24 mouse cellular contexts compared by ENCODE assay signal in genomic region chr15:65017971-65018370, GRCm38 (mm10). TPM values are rescaled to one million over a fixed set of nuclear protein-coding genes. Genes with fewer than 3 reads are reported as not detected.
A peak's percentile ranks its signal among the peaks of the same experiment; 100 is the strongest.
DNase-seq lines count a peak whose midpoint lies in the region; ATAC-seq lines count a peak whose summit lies in the region.
"Had no signal": no experiment of that assay in that cellular context is flagged by ENCODE, and none has a peak within 500 bp of the region (broad histone marks: within the 10 kb centered on the region; RNA-seq: fewer than 3 reads in every experiment).

No protein-coding gene starts in this region.

- H3K4me3 ChIP-seq in heart, embryonic 12.5 days = no peak overlapping the region

- peak; percentile 80 for ATAC-seq in frontal cortex, adult (ENCODE audit: low TSS enrichment)
- ATAC-seq in heart, embryonic 12.5 days (ENCODE audit: insufficient number of reproducible peaks, low FRiP score) = no peak
- ATAC-seq: activated CD4-positive, CD25-positive, alpha-beta regulatory T cell, adult 4 months; CD4-positive, CD25-positive, alpha-beta regulatory T cell, adult 4 months; Patski had no signal

- H3K4me2 ChIP-seq in heart, embryonic 12.5 days = no peak overlapping the region

- WGBS in heart, embryonic 12.5 days = 73% methylated on average over 1 of the region's 1 CpGs

- H3K36me3 ChIP-seq in heart, embryonic 12.5 days = no peaks in the 10 kb centered on the region
- H3K36me3 ChIP-seq: G1E had no signal

- no peaks in the 10 kb centered on the region for H3K9me3 ChIP-seq in heart, embryonic 12.5 days (replicated peaks)
- H3K9me3 ChIP-seq: G1E had no signal

- no peaks in the 10 kb centered on the region for H3K4me1 ChIP-seq in heart, embryonic 12.5 days (replicated peaks)

- no peak overlapping the region for H3K27ac ChIP-seq in heart, embryonic 12.5 days (ENCODE audit: poor library complexity, severe bottlenecking)

- no peaks in the 10 kb centered on the region for H3K27me3 ChIP-seq in heart, embryonic 12.5 days (replicated peaks)
- H3K27me3 ChIP-seq: CH12.LX had no signal

- H3K9ac ChIP-seq in heart, embryonic 12.5 days = no peak overlapping the region

- DNase-seq in frontal cortex, postnatal 10 days (ENCODE audit: low spot score in 2 of 2) = no peak
- peak; percentile 34 for DNase-seq in brain, adult 2 months (ENCODE audit: low read depth, low spot score)
- DNase-seq in telencephalon, adult 2 months (ENCODE audit: low read depth, low spot score) = peak; percentile 18
- no peak for DNase-seq in right cerebral cortex, adult 2 months (ENCODE audit: low spot score in 2 of 2)
- DNase-seq: adrenal gland, adult 2 months; adrenal gland, adult 8-10 months; adrenal gland, postnatal 10 days; adrenal gland, postnatal 14 days; adrenal gland, postnatal 25 days; adrenal gland, postnatal 36 days; B cell, adult 2 months; cerebellum, adult 11 months; cerebellum, adult 11-12 months; cerebellum, adult 18-20 months; cerebellum, adult 2 months had no signal

RNA-seq across cellular contexts. Expression of gene Gm21961, which starts 3.3 kb away (rescaled TPM):
- not detected in 2 replicates for polyA plus RNA-seq in heart, embryonic 12.5 days (2016; fragmentation: Nextera tagmentation; extraction: Ambion mirVana)
- polyA plus RNA-seq: activated CD4-positive, CD25-positive, alpha-beta regulatory T cell, adult 4 months; adrenal gland, adult 2 months; brain, embryonic 14.5 days; C2C12; CD4-positive, CD25-positive, alpha-beta regulatory T cell, adult 4 months; cerebellum, adult 2 months; G1E; Patski had no signal

Comparison
In these comparisons a context has a peak if more than half of its experiments do, and no peak if none do; other contexts are left out.
1. DNase-seq: peak in brain, adult 2 months (single experiment) and telencephalon, adult 2 months (single experiment); none in frontal cortex, postnatal 10 days (0 of 2) and right cerebral cortex, adult 2 months (0 of 2).